Mouse (Mus musculus) MEL (cell line): Measurements from ENCODE around the gene Col9a2. TPM values are rescaled to one million over a fixed set of nuclear protein-coding genes. Genes with fewer than 3 reads are reported as not detected.
A peak's percentile ranks its signal among the peaks of the same experiment; 100 is the strongest.

Experiments used
- DNase-seq: peaks from one replicate; pipeline ENCODE4 v3.0.0; 2011; ENCODE audit warnings: low read depth, low spot score
- H3K27ac ChIP-seq: 2 replicates; pipeline ENCODE4 v1.5.1; 2012; ENCODE audit warnings: low read depth, mild to moderate bottlenecking, control low read depth, low read length, moderate library complexity; ENCODE audit not compliant: control insufficient read depth
- H3K27me3 ChIP-seq, 2 experiments: fragments of 150-350 bp in 1 of 2; sonication (generic) in 1 of 2; 2 replicates each; pipeline ENCODE4 v1.6.1; 2012; ENCODE audit warnings: low read length in 2 of 2, mild to moderate bottlenecking in 2 of 2, improper control_type of control experiment in 1 of 2, moderate library complexity in 1 of 2; ENCODE audit not compliant: insufficient read depth in 2 of 2, control insufficient read depth in 1 of 2
- H3K36me3 ChIP-seq, 2 experiments: 2 replicates each; pipeline ENCODE4 v1.6.1; 2012 to 2014; ENCODE audit warnings: low read length in 2 of 2, improper control_type of control experiment in 1 of 2, inconsistent platforms in 1 of 2, mild to moderate bottlenecking in 1 of 2; ENCODE audit not compliant: insufficient read depth in 2 of 2, control insufficient read depth in 1 of 2
- H3K4me1 ChIP-seq, 2 experiments: fragments of 150-350 bp in 1 of 2; sonication (generic) in 1 of 2; 2 replicates each; pipeline ENCODE4 v1.6.1; 2012; ENCODE audit warnings: low read length in 2 of 2, improper control_type of control experiment in 1 of 2, mild to moderate bottlenecking in 1 of 2; ENCODE audit not compliant: insufficient read depth in 2 of 2, control insufficient read depth in 1 of 2
- H3K4me3 ChIP-seq, 2 experiments: fragments of 150-350 bp in 1 of 2; sonication (generic) in 1 of 2; 2 replicates each; pipeline ENCODE4 v1.5.1; 2012; ENCODE audit warnings: low read depth in 2 of 2, low read length in 2 of 2, mild to moderate bottlenecking in 2 of 2, moderate library complexity in 2 of 2, control low read depth in 1 of 2, improper control_type of control experiment in 1 of 2; ENCODE audit not compliant: control insufficient read depth in 1 of 2, insufficient read depth in 1 of 2
- H3K79me2 ChIP-seq: 2 replicates; pipeline ENCODE4 v1.6.1; 2012; ENCODE audit warnings: mild to moderate bottlenecking, low read length, moderate library complexity; ENCODE audit not compliant: control insufficient read depth, poor library complexity, insufficient read depth
- H3K9ac ChIP-seq: 2 replicates; pipeline ENCODE4 v1.6.1; 2012; ENCODE audit warnings: low read depth, mild to moderate bottlenecking, control low read depth, low read length, moderate library complexity; ENCODE audit not compliant: control insufficient read depth, poor library complexity, severe bottlenecking
- H3K9me3 ChIP-seq: fragments of 150-350 bp; sonication (generic); replicated peaks from 2 replicates; pipeline ENCODE4 v1.6.1; 2012; ENCODE audit warnings: mild to moderate bottlenecking, low read length, improper control_type of control experiment, moderate library complexity; ENCODE audit not compliant: insufficient read depth
- CTCF ChIP-seq, 3 experiments: IDR thresholded peaks in 2 of 3; conservative IDR thresholded peaks in 1 of 3; 2 replicates each; pipeline ENCODE4 v1.5.1; 2011 to 2012; ENCODE audit warnings: low read length in 3 of 3, low read depth in 2 of 3, mild to moderate bottlenecking in 2 of 3, improper control_type of control experiment in 1 of 3, inconsistent platforms in 1 of 3, mixed read lengths in 1 of 3, moderate library complexity in 1 of 3; ENCODE audit not compliant: control insufficient read depth in 1 of 3, insufficient read depth in 1 of 3, poor library complexity in 1 of 3, severe bottlenecking in 1 of 3
- E2F4 ChIP-seq: IDR thresholded peaks from 2 replicates; pipeline ENCODE4 v1.6.1; 2011; ENCODE audit warnings: low read depth, low read length, improper control_type of control experiment, borderline replicate concordance
- ELF1 ChIP-seq: IDR thresholded peaks from 2 replicates; pipeline ENCODE4 v1.6.1; 2014; ENCODE audit warnings: low read depth, mild to moderate bottlenecking, inconsistent platforms, low read length, improper control_type of control experiment, moderate library complexity
- ETS1 ChIP-seq: IDR thresholded peaks from 2 replicates; pipeline ENCODE4 v1.6.1; 2012; ENCODE audit warnings: low read depth, mild to moderate bottlenecking, inconsistent platforms, low read length, improper control_type of control experiment, moderate library complexity
- GABPA ChIP-seq: IDR thresholded peaks from 2 replicates; pipeline ENCODE4 v1.6.1; 2012; ENCODE audit warnings: low read depth, mild to moderate bottlenecking, inconsistent platforms, low read length, improper control_type of control experiment, moderate library complexity
- HCFC1 ChIP-seq: IDR thresholded peaks from 2 replicates; pipeline ENCODE4 v1.6.1; 2012; ENCODE audit warnings: low read depth, mild to moderate bottlenecking, inconsistent platforms, low read length, improper control_type of control experiment, moderate library complexity
- MAX ChIP-seq: IDR thresholded peaks from 2 replicates; pipeline ENCODE4 v1.6.1; 2011; ENCODE audit warnings: low read length, improper control_type of control experiment
- MEF2A ChIP-seq: IDR thresholded peaks from 2 replicates; pipeline ENCODE4 v1.6.1; 2014; ENCODE audit warnings: low read depth, mild to moderate bottlenecking, inconsistent platforms, low read length, improper control_type of control experiment; ENCODE audit not compliant: poor library complexity, insufficient replicate concordance, severe bottlenecking; ENCODE audit errors: extremely low read depth
- MYB ChIP-seq: IDR thresholded peaks from 2 replicates; pipeline ENCODE4 v1.6.1; 2011; ENCODE audit warnings: mild to moderate bottlenecking, low read depth, low read length, improper control_type of control experiment
- NELFE ChIP-seq: IDR thresholded peaks from 2 replicates; pipeline ENCODE4 v1.6.1; 2011; ENCODE audit warnings: low read depth, low read length, improper control_type of control experiment
- NRF1 ChIP-seq: IDR thresholded peaks from 2 replicates; pipeline ENCODE4 v1.6.1; 2014; ENCODE audit warnings: low read depth, mild to moderate bottlenecking, inconsistent platforms, low read length, improper control_type of control experiment, moderate library complexity; ENCODE audit not compliant: poor library complexity, insufficient read depth, severe bottlenecking
- POLR2AphosphoS2 ChIP-seq: IDR thresholded peaks from 2 replicates; pipeline ENCODE4 v1.6.1; 2011; ENCODE audit warnings: low read length, improper control_type of control experiment
- RAD21 ChIP-seq: IDR thresholded peaks from 2 replicates; pipeline ENCODE4 v1.6.1; 2011; ENCODE audit warnings: mild to moderate bottlenecking, low read depth, low read length, improper control_type of control experiment
- RCOR1 ChIP-seq: IDR thresholded peaks from 2 replicates; pipeline ENCODE4 v1.6.1; 2012; ENCODE audit warnings: low read depth, mild to moderate bottlenecking, inconsistent platforms, low read length, improper control_type of control experiment
- SMC3 ChIP-seq: IDR thresholded peaks from 2 replicates; pipeline ENCODE4 v1.6.1; 2011; ENCODE audit warnings: low read depth, low read length, improper control_type of control experiment
- TBP ChIP-seq: IDR thresholded peaks from 2 replicates; pipeline ENCODE4 v1.8.0; 2011; ENCODE audit warnings: low read depth, low read length, improper control_type of control experiment
- UBTF ChIP-seq: IDR thresholded peaks from 2 replicates; pipeline ENCODE4 v1.6.1; 2012; ENCODE audit warnings: low read depth, mild to moderate bottlenecking, inconsistent platforms, low read length, improper control_type of control experiment, moderate library complexity, borderline replicate concordance; ENCODE audit not compliant: insufficient read depth
- ZC3H11A ChIP-seq: IDR thresholded peaks from 2 replicates; pipeline ENCODE4 v1.6.1; 2012; ENCODE audit warnings: low read depth, mild to moderate bottlenecking, inconsistent platforms, low read length, improper control_type of control experiment
- ZKSCAN1 ChIP-seq: IDR thresholded peaks from 2 replicates; pipeline ENCODE4 v1.6.1; 2012; ENCODE audit warnings: low read depth, mild to moderate bottlenecking, inconsistent platforms, low read length, improper control_type of control experiment, moderate library complexity
- ZNF384 ChIP-seq: IDR thresholded peaks from 2 replicates; pipeline ENCODE4 v1.6.1; 2012; ENCODE audit warnings: low read depth, mild to moderate bottlenecking, inconsistent platforms, low read length, improper control_type of control experiment
- polyA plus RNA-seq, 2 experiments: library from polyadenylated mRNA; stranded (reverse) in 1 of 2; unstranded in 1 of 2; fragments of >175 nt in 1 of 2; fragments of >200 nt in 1 of 2; gene quantifications; 2 replicates each; pipeline versions ENCODE4 v1.2.1 to v1.2.4; 2012; ENCODE audit warnings: low replicate concordance in 2 of 2, low read depth in 1 of 2; ENCODE audit not compliant: insufficient read length in 2 of 2, insufficient read depth in 1 of 2, missing spikeins in 1 of 2
- total RNA-seq: library from RNA; depleted of rRNA; stranded (reverse); fragments of 300-350 nt; gene quantifications from 2 replicates; pipeline ENCODE4 v1.2.3, GENCODE M21; 2012

Gene Col9a2
- total and polyA plus RNA-seq, 3 experiments = 0.12 TPM; not detected in 2

- no peaks in the 10 kb centered on the region for H3K27me3 ChIP-seq
- H3K4me3 ChIP-seq = no peak overlapping the region
- no peak overlapping the region for H3K9ac ChIP-seq
- H3K36me3 ChIP-seq = peaks cover 0 to 3% of the 10 kb centered on the region in 2 experiments; a peak in 1 of 4 replicates
- 0 out of 4 replicates have a peak, but pooled peaks cover 0 to 2% of the 10 kb centered on the region in 2 experiments for H3K4me1 ChIP-seq
- TF ChIP-seq ETS1 = no peak
- peak; percentile 33 for TF ChIP-seq RAD21
- TF ChIP-seq CTCF (IDR thresholded peaks at IDR 0.05 in 2 of 3, conservative IDR thresholded peaks at IDR 0.05 in 1 of 3; ENCODE audit: control insufficient read depth in 1 of 3, insufficient read depth in 1 of 3, low read depth in 2 of 3, low read length in 3 of 3, poor library complexity in 1 of 3, severe bottlenecking in 1 of 3) = peak in 2 of 3 experiments; percentile 16 to 42; a peak in 2 of 6 replicates
- TF ChIP-seq SMC3 = peak; percentile 45
- TF ChIP-seq ZC3H11A = peak; percentile 37; the same call in 1 of the 2 replicates
- no peak for TF ChIP-seq NELFE
- TF ChIP-seq, all 39 proteins: peak for 4
- H3K27ac ChIP-seq = no peak overlapping the region
- no peaks in the 10 kb centered on the region for H3K9me3 ChIP-seq
- H3K79me2 ChIP-seq = no peaks in the 10 kb centered on the region
- DNase-seq = peak; percentile 44
Measured at GRCm38 (mm10) chr4:121029632-121030031, 9.6 kb upstream of the Col9a2 start.

- no peak overlapping the region for H3K27ac ChIP-seq
- TF ChIP-seq POLR2AphosphoS2 (no peak), E2F4 (no peak), MAX (no peak), CTCF (IDR thresholded peaks at IDR 0.05 in 2 of 3, conservative IDR thresholded peaks at IDR 0.05 in 1 of 3; ENCODE audit: control insufficient read depth in 1 of 3, insufficient read depth in 1 of 3, low read depth in 2 of 3, low read length in 3 of 3, poor library complexity in 1 of 3, severe bottlenecking in 1 of 3) (peak in 2 of 3 experiments; percentile 24 to 64; a peak in 4 of 6 replicates), RAD21 (peak; percentile 69), SMC3 (peak; percentile 64), ZC3H11A (peak; percentile 58), ZNF384 (peak; percentile 59; the same call in 1 of the 2 replicates), NRF1 (no peak), ELF1 (no peak), UBTF (no peak), HCFC1 (no peak), ZKSCAN1 (no peak), RCOR1 (no peak), GABPA (no peak), MYB (no peak), NELFE (no peak), TBP (no peak), MEF2A (no peak)
- TF ChIP-seq, all 39 proteins: peak for 5
- Histone ChIP-seq H3K4me3 (no peak overlapping the region), H3K9ac (no peak overlapping the region), H3K27me3 (no peaks in the 10 kb centered on the region), H3K9me3 (no peaks in the 10 kb centered on the region), H3K79me2 (no peaks in the 10 kb centered on the region), H3K4me1 (0 out of 4 replicates have a peak, but pooled peaks cover 0 to 2% of the 10 kb centered on the region in 2 experiments), H3K36me3 (peaks cover 0 to 3% of the 10 kb centered on the region in 2 experiments; a peak in 1 of 4 replicates)
- peak; percentile 45 for DNase-seq
Measured at GRCm38 (mm10) chr4:121031440-121031839, 7.7 kb upstream of the Col9a2 start.
